Mouse (Mus musculus): ENCODE results near the gene Hoxa4. TPM values are rescaled to one million over a fixed set of nuclear protein-coding genes. Genes with fewer than 3 reads are reported as not detected.

Hoxa4 gene
- total RNA-seq, 1 experiment = 0.13 TPM

- Histone ChIP-seq H3K9me3 (ENCODE audit: control insufficient read depth, insufficient read depth, low read depth, low read length) (no peaks in the 10 kb centered on the region), H3K9ac (ENCODE audit: insufficient read depth, low read depth, low read length, poor library complexity, severe bottlenecking) (no peak overlapping the region), H3K4me1 (ENCODE audit: control insufficient read depth in 2 of 2, insufficient read depth in 2 of 2, low read length in 2 of 2, poor library complexity in 1 of 2) (peaks cover 0 to 5% of the 10 kb centered on the region in 2 experiments; a peak in 1 of 4 replicates), H3K27ac (ENCODE audit: insufficient read depth, low read depth, low read length, poor library complexity, severe bottlenecking) (no peak overlapping the region), H3K4me3 (ENCODE audit: insufficient read depth in 1 of 2, low read depth in 1 of 2, low read length in 2 of 2, poor library complexity in 1 of 2, severe bottlenecking in 1 of 2) (peak overlapping the region in 1 of 2 experiments; percentile 11; a peak in 1 of 4 replicates), H3K36me3 (ENCODE audit: control insufficient read depth, insufficient read depth, low read length, poor library complexity, severe bottlenecking) (no peaks in the 10 kb centered on the region)
- in situ Hi-C loops (cut with MboI; ENCODE audit: low sequenced_read_pairs in 2 of 2, unreplicated experiment in 2 of 2) = loop anchor here (10.0 kb wide), 3 partner anchors 65 to 1055 kb away; partner anchors contain the start of gene Hoxa2 (in 2 of the 2)
- TF ChIP-seq HCFC1 (IDR thresholded peaks at IDR 0.05; ENCODE audit: borderline replicate concordance, insufficient read depth, low read length) = no peak
- no peak for TF ChIP-seq MAFK (IDR thresholded peaks at IDR 0.05; ENCODE audit: insufficient read depth, low read depth, low read length)
- no peak for TF ChIP-seq CHD2 (IDR thresholded peaks at IDR 0.05; ENCODE audit: low read depth, low read length)
- no peak for TF ChIP-seq ZNF384 (IDR thresholded peaks at IDR 0.05; ENCODE audit: low read depth, low read length)
- no peak for TF ChIP-seq ZC3H11A (IDR thresholded peaks at IDR 0.05; ENCODE audit: borderline replicate concordance, low read depth, low read length)
- no peak for DNase-seq (ENCODE audit: low read depth, low spot score)
These were observed 38.2 kb upstream of the Hoxa4 start for GRCm38 (mm10) chr6:52229558-52230416.

DNA sequence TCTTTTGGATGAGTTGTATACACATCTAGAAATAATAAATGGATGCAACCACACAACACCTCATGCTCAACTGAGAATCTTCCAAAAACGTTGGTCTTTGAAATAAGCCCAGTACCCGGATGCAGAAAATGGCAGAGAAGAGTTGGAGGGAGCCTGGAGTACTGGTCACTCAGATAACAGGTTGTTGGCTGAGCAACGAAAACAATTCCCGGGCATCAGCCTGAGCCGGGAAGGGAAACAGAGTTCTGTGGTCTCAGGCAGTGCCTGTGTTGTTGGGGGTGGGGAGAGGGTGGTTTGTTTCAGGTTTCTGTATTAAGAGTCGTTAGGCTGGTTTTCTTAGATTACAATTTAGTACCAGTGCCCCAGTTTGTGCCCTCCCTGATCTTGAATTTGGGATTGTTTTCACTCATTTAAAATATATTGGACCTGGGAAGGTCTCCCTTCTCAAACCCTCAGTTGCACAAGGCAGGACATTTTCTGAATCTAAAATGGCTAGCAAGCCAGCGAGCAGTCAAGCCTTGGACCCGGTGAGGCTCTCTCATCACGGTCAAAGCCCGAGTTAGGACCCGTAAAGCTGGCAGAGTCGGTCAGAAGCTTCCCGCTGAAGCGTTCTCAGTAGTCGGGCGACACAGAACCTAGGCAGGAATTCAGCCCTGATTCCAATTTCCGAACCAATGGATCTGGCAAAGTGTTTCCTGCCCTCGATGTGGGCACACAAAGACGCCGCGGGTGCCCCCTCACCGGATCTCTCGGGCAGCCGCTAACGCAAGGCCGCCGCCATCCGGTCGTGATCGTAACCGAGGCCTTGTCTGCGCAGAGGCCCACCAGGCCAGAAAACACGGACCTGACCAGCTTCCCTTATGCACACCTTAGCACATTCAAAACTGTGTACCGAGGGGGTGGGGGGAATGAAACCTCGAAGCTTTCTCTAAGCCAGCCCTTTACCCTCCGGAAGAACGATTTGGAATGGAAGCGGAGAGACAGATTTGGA, 37.2 kb upstream of the Hoxa4 start:
- no peaks in the 10 kb centered on the region for H3K36me3 ChIP-seq (ENCODE audit: control insufficient read depth, insufficient read depth, low read length, poor library complexity, severe bottlenecking)
- H3K27ac ChIP-seq (ENCODE audit: insufficient read depth, low read depth, low read length, poor library complexity, severe bottlenecking) = no peak overlapping the region
- H3K4me1 ChIP-seq (ENCODE audit: control insufficient read depth in 2 of 2, insufficient read depth in 2 of 2, low read length in 2 of 2, poor library complexity in 1 of 2) = peaks cover 0 to 5% of the 10 kb centered on the region in 2 experiments; a peak in 1 of 4 replicates
- in situ Hi-C loops (cut with MboI; ENCODE audit: low sequenced_read_pairs in 2 of 2, unreplicated experiment in 2 of 2) = loop anchor here (10.0 kb wide), 3 partner anchors 64 to 1054 kb away; partner anchors contain the start of gene Hoxa2 (in 2 of the 2)
- no peak overlapping the region for H3K4me3 ChIP-seq (ENCODE audit: insufficient read depth in 1 of 2, low read depth in 1 of 2, low read length in 2 of 2, poor library complexity in 1 of 2, severe bottlenecking in 1 of 2)
- no peak for TF ChIP-seq CHD2 (IDR thresholded peaks at IDR 0.05; ENCODE audit: low read depth, low read length)
- no peak for TF ChIP-seq HCFC1 (IDR thresholded peaks at IDR 0.05; ENCODE audit: borderline replicate concordance, insufficient read depth, low read length)
- no peak for TF ChIP-seq ZNF384 (IDR thresholded peaks at IDR 0.05; ENCODE audit: low read depth, low read length)
- no peak for TF ChIP-seq ZC3H11A (IDR thresholded peaks at IDR 0.05; ENCODE audit: borderline replicate concordance, low read depth, low read length)
- no peak for TF ChIP-seq MAFK (IDR thresholded peaks at IDR 0.05; ENCODE audit: insufficient read depth, low read depth, low read length)
- no peaks in the 10 kb centered on the region for H3K9me3 ChIP-seq (ENCODE audit: control insufficient read depth, insufficient read depth, low read depth, low read length)
- no peak for DNase-seq (ENCODE audit: low read depth, low spot score)
- no peak overlapping the region for H3K9ac ChIP-seq (ENCODE audit: insufficient read depth, low read depth, low read length, poor library complexity, severe bottlenecking)

GRCm38 (mm10) chr6:52227470-52228222, 36.1 kb upstream of the Hoxa4 start:
- Histone ChIP-seq H3K36me3 (ENCODE audit: control insufficient read depth, insufficient read depth, low read length, poor library complexity, severe bottlenecking) (no peaks in the 10 kb centered on the region), H3K4me1 (ENCODE audit: control insufficient read depth in 2 of 2, insufficient read depth in 2 of 2, low read length in 2 of 2, poor library complexity in 1 of 2) (peaks cover 0 to 3% of the 10 kb centered on the region in 2 experiments; a peak in 1 of 4 replicates), H3K27ac (ENCODE audit: insufficient read depth, low read depth, low read length, poor library complexity, severe bottlenecking) (no peak overlapping the region), H3K4me3 (ENCODE audit: insufficient read depth in 1 of 2, low read depth in 1 of 2, low read length in 2 of 2, poor library complexity in 1 of 2, severe bottlenecking in 1 of 2) (no peak overlapping the region), H3K9me3 (ENCODE audit: control insufficient read depth, insufficient read depth, low read depth, low read length) (no peaks in the 10 kb centered on the region), H3K9ac (ENCODE audit: insufficient read depth, low read depth, low read length, poor library complexity, severe bottlenecking) (no peak overlapping the region)
- no peak for DNase-seq (ENCODE audit: low read depth, low spot score)
- TF ChIP-seq ZNF384 (IDR thresholded peaks at IDR 0.05; ENCODE audit: low read depth, low read length) = no peak
- no peak for TF ChIP-seq HCFC1 (IDR thresholded peaks at IDR 0.05; ENCODE audit: borderline replicate concordance, insufficient read depth, low read length)
- no peak for TF ChIP-seq ZC3H11A (IDR thresholded peaks at IDR 0.05; ENCODE audit: borderline replicate concordance, low read depth, low read length)
- no peak for TF ChIP-seq CHD2 (IDR thresholded peaks at IDR 0.05; ENCODE audit: low read depth, low read length)
- TF ChIP-seq MAFK (IDR thresholded peaks at IDR 0.05; ENCODE audit: insufficient read depth, low read depth, low read length) = no peak
- in situ Hi-C loops (cut with MboI; ENCODE audit: low sequenced_read_pairs in 2 of 2, unreplicated experiment in 2 of 2) = loop anchor here (10.0 kb wide), 3 partner anchors 63 to 1053 kb away; partner anchors contain the start of gene Hoxa2 (in 2 of the 2)
